Mouse (Mus musculus) R1 (cell line): ENCODE measurements around the gene Magea6.
"Not testable (repeated sequence)": the region's sequence is repeated elsewhere in the genome, so short reads cannot be mapped to it uniquely, and the experiment has no call there.

Source experiments
- DNase-seq: peaks from one replicate; pipeline ENCODE4 v3.0.0-alpha.2; 2018; ENCODE audit warnings: low read depth, low spot score

The Magea6 gene

GRCm38 (mm10) chrX:154935887-154936286 lies at the start of gene Magea6:
Magea6 (minus strand) TSS chrX:154935987.
- DNase-seq: not testable (repeated sequence)

GRCm38 (mm10) chrX:154949405-154949804 lies 13.6 kb upstream of the Magea6 start, which contains the start of gene Magea3:
Magea3 (minus strand) TSS chrX:154949505.
- not testable (repeated sequence) for DNase-seq

GRCm38 (mm10) chrX:154890167-154890566 lies 45.6 kb downstream of the Magea6 start, which contains the start of gene Cldn34b1:
Cldn34b1 (minus strand) TSS chrX:154890267.
- DNase-seq: not testable (repeated sequence)
